Mouse (Mus musculus): ENCODE measurements around the gene Ccdc113. TPM values are rescaled to one million over a fixed set of nuclear protein-coding genes. Genes with fewer than 3 reads are reported as not detected.

Ccdc113 gene
- total and polyA plus RNA-seq, 3 experiments: not detected

DNA sequence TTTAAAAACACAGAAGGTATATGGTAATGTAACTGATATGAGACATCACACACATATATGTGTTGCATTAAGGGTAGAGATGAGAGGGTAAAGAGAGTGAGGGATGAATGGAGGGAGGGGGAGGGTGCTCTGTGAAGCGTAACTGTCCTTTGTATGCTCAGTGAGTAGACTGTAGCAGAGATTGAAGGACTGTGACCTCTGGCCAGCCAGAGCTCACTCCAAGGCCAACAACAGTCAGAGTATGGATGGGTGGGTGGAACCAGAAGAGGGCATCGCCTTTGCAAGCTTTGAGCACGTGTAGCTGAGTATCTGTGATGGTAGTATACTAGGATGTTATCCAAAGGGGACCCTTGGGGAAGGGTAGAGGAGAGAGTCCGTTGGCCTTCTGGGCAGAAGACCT is 17.7 kb downstream of the Ccdc113 start:
- TF ChIP-seq ZNF384 (IDR thresholded peaks at IDR 0.05; ENCODE audit: low read depth, low read length) (no peak), JUND (IDR thresholded peaks at IDR 0.05; ENCODE audit: low read depth, low read length) (no peak), USF2 (IDR thresholded peaks at IDR 0.05; ENCODE audit: borderline replicate concordance in 1 of 2, insufficient read depth in 1 of 2, low read depth in 1 of 2, low read length in 2 of 2) (no peak), EP300 (IDR thresholded peaks at IDR 0.05; ENCODE audit: low read depth in 1 of 2, low read length in 2 of 2) (no peak), E2F4 (IDR thresholded peaks at IDR 0.05; ENCODE audit: borderline replicate concordance, low read depth, low read length) (no peak), CTCF (IDR thresholded peaks at IDR 0.05 in 2 of 3, conservative IDR thresholded peaks at IDR 0.05 in 1 of 3; ENCODE audit: control insufficient read depth in 1 of 3, insufficient read depth in 1 of 3, low read depth in 2 of 3, low read length in 3 of 3, poor library complexity in 1 of 3, severe bottlenecking in 1 of 3) (no peak), TBP (IDR thresholded peaks at IDR 0.05; ENCODE audit: low read depth, low read length) (no peak), CHD1 (IDR thresholded peaks at IDR 0.05; ENCODE audit: low read depth, low read length) (no peak), ZMIZ1 (IDR thresholded peaks at IDR 0.05; ENCODE audit: low read depth, low read length) (no peak), MAX (IDR thresholded peaks at IDR 0.05; ENCODE audit: low read length) (no peak), BHLHE40 (IDR thresholded peaks at IDR 0.05; ENCODE audit: borderline replicate concordance, low read depth, low read length) (no peak), MAZ (IDR thresholded peaks at IDR 0.05; ENCODE audit: low read depth, low read length) (no peak), SIN3A (IDR thresholded peaks at IDR 0.05; ENCODE audit: low read length) (no peak), USF1 (IDR thresholded peaks at IDR 0.05; ENCODE audit: low read depth, low read length) (no peak), UBTF (IDR thresholded peaks at IDR 0.05; ENCODE audit: borderline replicate concordance, insufficient read depth, low read depth, low read length) (no peak), MEF2A (IDR thresholded peaks at IDR 0.05; ENCODE audit: extremely low read depth, insufficient replicate concordance, low read depth, low read length, poor library complexity, severe bottlenecking) (no peak), KAT2A (conservative IDR thresholded peaks at IDR 0.05; ENCODE audit: low read depth, low read length) (no peak)
- DNase-seq (ENCODE audit: low read depth, low spot score): no peak
- Histone ChIP-seq H3K9ac (ENCODE audit: control insufficient read depth, low read depth, low read length, poor library complexity, severe bottlenecking) (no peak overlapping the region), H3K27me3 (ENCODE audit: control insufficient read depth in 1 of 2, insufficient read depth in 2 of 2, low read length in 2 of 2) (peaks cover 0 to 2% of the 10 kb centered on the region in 2 experiments), H3K79me2 (ENCODE audit: control insufficient read depth, insufficient read depth, low read length, poor library complexity) (no peaks in the 10 kb centered on the region), H3K9me3 (replicated peaks; ENCODE audit: insufficient read depth, low read length) (no peaks in the 10 kb centered on the region), H3K27ac (ENCODE audit: control insufficient read depth, low read depth, low read length) (no peak overlapping the region), H3K4me1 (ENCODE audit: control insufficient read depth in 1 of 2, insufficient read depth in 2 of 2, low read length in 2 of 2) (peaks cover 0 to 3% of the 10 kb centered on the region in 2 experiments; a peak in 1 of 4 replicates), H3K4me3 (ENCODE audit: control insufficient read depth in 1 of 2, insufficient read depth in 1 of 2, low read depth in 2 of 2, low read length in 2 of 2) (no peak overlapping the region), H3K36me3 (ENCODE audit: control insufficient read depth in 1 of 2, insufficient read depth in 2 of 2, low read length in 2 of 2) (no peaks in the 10 kb centered on the region)

DNA sequence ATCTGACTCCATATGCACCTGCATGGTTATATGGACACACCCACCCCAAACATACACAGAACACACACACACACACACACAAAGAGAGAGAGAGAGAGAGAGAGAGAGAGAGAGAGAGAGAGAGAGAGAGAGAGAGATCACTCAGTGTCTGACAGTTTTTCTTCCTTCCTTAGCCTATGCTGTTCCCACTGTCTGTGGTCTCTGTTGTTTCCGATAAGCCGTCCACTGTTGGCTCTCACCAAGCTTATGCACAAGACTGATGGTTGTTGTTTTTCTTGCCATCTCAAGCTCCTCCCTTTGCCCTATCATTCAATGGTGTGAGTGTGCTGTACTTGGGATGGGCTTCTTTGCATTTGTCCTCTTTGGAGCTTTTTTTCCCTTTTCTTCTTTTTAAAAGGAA is 22.1 kb downstream of the Ccdc113 start:
- Histone ChIP-seq H3K27ac (ENCODE audit: control insufficient read depth, low read depth, low read length) (no peak overlapping the region), H3K79me2 (ENCODE audit: control insufficient read depth, insufficient read depth, low read length, poor library complexity) (no peaks in the 10 kb centered on the region), H3K9ac (ENCODE audit: control insufficient read depth, low read depth, low read length, poor library complexity, severe bottlenecking) (no peak overlapping the region), H3K36me3 (ENCODE audit: control insufficient read depth in 1 of 2, insufficient read depth in 2 of 2, low read length in 2 of 2) (no peaks in the 10 kb centered on the region), H3K4me3 (ENCODE audit: control insufficient read depth in 1 of 2, insufficient read depth in 1 of 2, low read depth in 2 of 2, low read length in 2 of 2) (no peak overlapping the region), H3K4me1 (ENCODE audit: control insufficient read depth in 1 of 2, insufficient read depth in 2 of 2, low read length in 2 of 2) (peaks cover 0 to 3% of the 10 kb centered on the region in 2 experiments; a peak in 1 of 4 replicates), H3K27me3 (ENCODE audit: control insufficient read depth in 1 of 2, insufficient read depth in 2 of 2, low read length in 2 of 2) (peaks cover 0 to under 1% of the 10 kb centered on the region in 2 experiments), H3K9me3 (replicated peaks; ENCODE audit: insufficient read depth, low read length) (no peaks in the 10 kb centered on the region)
- peak; percentile 27; the same call in 1 of the 2 replicates for TF ChIP-seq ETS1 (IDR thresholded peaks at IDR 0.05; ENCODE audit: low read depth, low read length)
- peak; percentile 83; the same call in 1 of the 2 replicates for TF ChIP-seq JUND (IDR thresholded peaks at IDR 0.05; ENCODE audit: low read depth, low read length)
- TF ChIP-seq USF2 (IDR thresholded peaks at IDR 0.05; ENCODE audit: borderline replicate concordance in 1 of 2, insufficient read depth in 1 of 2, low read depth in 1 of 2, low read length in 2 of 2): no peak
- TF ChIP-seq SMC3 (IDR thresholded peaks at IDR 0.05; ENCODE audit: low read depth, low read length): no peak
- TF ChIP-seq TAL1 (IDR thresholded peaks at IDR 0.05; ENCODE audit: low read length): peak; percentile 56
- peak; percentile 63 to 70 for TF ChIP-seq EP300 (IDR thresholded peaks at IDR 0.05; ENCODE audit: low read depth in 1 of 2, low read length in 2 of 2)
- TF ChIP-seq TCF12 (IDR thresholded peaks at IDR 0.05; ENCODE audit: low read depth, low read length): peak; percentile 29; the same call in 1 of the 2 replicates
- peak; percentile 63 for TF ChIP-seq GATA1 (IDR thresholded peaks at IDR 0.05; ENCODE audit: low read depth, low read length)
- peak; percentile 78 for DNase-seq (ENCODE audit: low read depth, low spot score)
